Mouse (Mus musculus): ENCODE data around the gene Tatdn3.

DNA sequence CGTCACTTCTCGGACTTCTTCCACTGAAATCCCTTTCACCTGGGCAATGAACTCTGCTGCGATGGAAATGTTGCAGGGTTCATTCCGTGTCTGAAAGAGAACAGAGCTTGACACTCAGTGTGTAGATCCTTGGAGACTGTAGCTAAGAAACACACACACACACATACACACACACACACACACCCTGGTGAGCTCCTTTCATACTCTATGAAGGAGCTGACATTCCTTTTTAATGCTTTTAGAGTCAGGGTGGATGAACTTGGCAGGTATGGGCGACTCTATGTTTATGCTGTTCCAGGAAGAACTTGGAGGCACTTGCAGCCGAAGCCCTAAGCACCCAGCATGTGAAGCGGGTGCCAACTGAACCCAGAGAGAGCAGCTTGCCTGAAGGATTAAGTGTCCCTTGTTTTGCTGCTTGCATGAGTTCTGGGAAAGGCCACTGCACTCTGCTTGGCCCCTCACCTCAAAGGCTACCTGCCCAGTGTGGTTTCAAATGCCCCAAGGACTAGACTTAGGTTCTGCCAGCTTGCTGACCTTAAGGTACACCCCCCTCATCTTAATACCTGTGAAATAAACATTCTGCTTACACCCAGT, 16.4 kb downstream of the Tatdn3 start:
- no peak for TF ChIP-seq POLR2A (IDR thresholded peaks at IDR 0.05; ENCODE audit: insufficient read length, low read depth)
- TF ChIP-seq USF1 (IDR thresholded peaks at IDR 0.05; ENCODE audit: low read depth), result no peak
